Mouse (Mus musculus) effector memory CD4-positive, alpha-beta T cell, adult 7 months (primary cell): ENCODE measurements around the gene Gm5426. TPM values are rescaled to one million over a fixed set of nuclear protein-coding genes. Genes with fewer than 3 reads are reported as not detected.

Experiments
- polyA plus RNA-seq: library from polyadenylated mRNA; unstranded; fragments of 100-300 nt; shearing (Covaris generic); gene quantifications from one replicate; pipeline ENCODE4 v1.2.1, GENCODE M21; 2017

Gm5426 gene
- not detected for polyA plus RNA-seq

GRCm38 (mm10) chr10:96136451-96136850, at the start of gene Gm5426:
Gene Gm5426 (plus strand): TSS chr10:96136603.

Other genes starting within 250 kb of the Gm5426 start
- gene Eea1, start 196.0 kb upstream of the Gm5426 start, polyA plus RNA-seq = 54.1 TPM